Mouse (Mus musculus): ENCODE data around the gene Ybx2. TPM values are rescaled to one million over a fixed set of nuclear protein-coding genes. Genes with fewer than 3 reads are reported as not detected.
"Not testable (repeated sequence)": the region's sequence is repeated elsewhere in the genome, so short reads cannot be mapped to it uniquely, and the experiment has no call there.

The Ybx2 gene
- polyA plus RNA-seq, 1 experiment from 2014 or later = 6.4 TPM

- DNase-seq (ENCODE audit: extremely low spot score, low spot score) = no peak
- no peaks in the 10 kb centered on the region for H3K27me3 ChIP-seq (ENCODE audit: poor library complexity, severe bottlenecking)
Measured at GRCm38 (mm10) chr11:69909174-69909573, 26.4 kb upstream of the Ybx2 start.

DNA sequence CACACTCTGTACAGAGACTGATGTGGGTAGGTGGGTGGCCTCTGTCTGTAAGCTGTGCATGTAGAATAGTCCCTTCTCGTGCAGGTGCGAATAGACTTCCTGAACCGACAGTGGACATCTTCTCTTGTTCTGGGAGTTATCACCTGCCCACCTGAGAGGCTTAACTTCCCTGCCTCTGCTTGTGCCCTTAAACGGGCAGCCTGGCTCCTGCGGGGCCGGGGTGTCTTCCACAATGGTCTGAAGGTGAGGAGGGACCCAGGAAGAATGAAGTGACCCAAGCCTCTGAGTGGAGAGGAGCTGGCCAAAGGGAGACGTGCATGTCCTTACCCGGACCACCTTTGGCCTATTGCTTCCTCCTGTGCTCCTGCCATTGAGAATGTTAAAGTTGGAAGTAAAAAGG, 25.4 kb upstream of the Ybx2 start:
- Histone ChIP-seq H3K4me3 (no peak overlapping the region), H3K4me1 (peaks cover 25% of the 10 kb centered on the region), H3K9me3 (no peaks in the 10 kb centered on the region), H3K36me3 (replicated peaks) (peaks cover 94% of the 10 kb centered on the region), H3K27ac (no peak overlapping the region), H3K27me3 (ENCODE audit: poor library complexity, severe bottlenecking) (no peaks in the 10 kb centered on the region)
- 93% methylated on average over 8 of the region's 8 CpGs for WGBS
- DNase-seq (ENCODE audit: extremely low spot score, low spot score) = no peak

More at GRCm38 (mm10) chr11:69909174-69909573, 26.4 kb upstream of the Ybx2 start:
- Histone ChIP-seq H3K27ac (no peak overlapping the region), H3K36me3 (replicated peaks) (peaks cover 96% of the 10 kb centered on the region), H3K4me3 (no peak overlapping the region), H3K9me3 (no peaks in the 10 kb centered on the region), H3K4me1 (peaks cover 15% of the 10 kb centered on the region)
- WGBS = 91% methylated on average over 5 of the region's 5 CpGs

DNA sequence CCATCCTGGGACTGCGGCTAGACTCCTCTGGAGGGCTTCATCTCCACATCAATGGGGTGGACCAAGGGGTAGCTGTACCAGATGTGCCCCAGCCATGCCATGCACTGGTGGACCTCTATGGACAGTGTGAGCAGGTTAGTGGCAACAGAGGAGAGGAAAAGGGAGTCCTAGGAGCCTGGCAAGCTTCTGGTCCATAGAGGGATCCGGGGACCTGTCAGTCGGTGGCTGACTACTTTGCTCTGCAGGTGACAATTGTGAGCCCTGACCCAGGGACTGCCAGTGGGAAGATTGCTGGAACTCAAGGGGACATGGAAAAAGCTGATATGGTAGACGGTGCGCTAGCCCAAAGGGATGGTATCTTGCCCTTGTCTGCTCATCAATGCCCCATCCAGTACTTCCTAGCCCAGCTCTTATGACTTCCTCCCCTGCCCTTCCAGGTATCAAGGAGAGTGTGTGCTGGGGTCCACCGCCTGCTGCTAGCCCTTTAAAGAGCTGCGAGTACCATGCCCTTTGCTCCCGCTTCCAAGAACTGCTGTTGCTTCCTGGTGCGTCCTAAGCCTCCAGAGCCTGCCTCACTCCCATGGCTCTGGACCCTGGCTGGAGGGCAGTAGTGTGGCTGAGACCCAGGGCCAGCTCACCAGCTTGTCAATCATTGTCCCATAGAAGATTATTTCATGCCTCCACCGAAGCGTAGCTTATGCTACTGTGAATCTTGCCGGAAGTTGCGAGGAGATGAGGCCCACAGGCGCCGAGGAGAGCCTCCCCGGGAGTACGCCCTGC, 24.6 kb upstream of the Ybx2 start:
- Histone ChIP-seq H3K4me3 (0 out of 2 replicates have a peak overlapping the region, but pooled peaks have one; percentile 1), H3K9me3 (no peaks in the 10 kb centered on the region), H3K27me3 (ENCODE audit: poor library complexity, severe bottlenecking) (no peaks in the 10 kb centered on the region), H3K36me3 (replicated peaks) (peaks cover 94% of the 10 kb centered on the region), H3K27ac (no peak overlapping the region), H3K4me1 (peaks cover 33% of the 10 kb centered on the region)
- no peak for DNase-seq (ENCODE audit: extremely low spot score, low spot score)
- 93% methylated on average over 17 of the region's 17 CpGs for WGBS

GRCm38 (mm10) chr11:69911701-69912100, 23.9 kb upstream of the Ybx2 start:
- no peak for DNase-seq (ENCODE audit: extremely low spot score, low spot score)
- Histone ChIP-seq H3K4me3 (peak overlapping the region; percentile 1; the same call in 1 of the 2 replicates), H3K4me1 (peaks cover 40% of the 10 kb centered on the region), H3K27ac (no peak overlapping the region), H3K36me3 (replicated peaks) (peaks cover 94% of the 10 kb centered on the region), H3K9me3 (no peaks in the 10 kb centered on the region), H3K27me3 (ENCODE audit: poor library complexity, severe bottlenecking) (no peaks in the 10 kb centered on the region)
- 86% methylated on average over 6 of the region's 6 CpGs for WGBS

- Histone ChIP-seq H3K27ac (peak overlapping the region; percentile 96), H3K4me1 (peaks cover 49% of the 10 kb centered on the region), H3K36me3 (replicated peaks) (peaks cover 94% of the 10 kb centered on the region), H3K27me3 (ENCODE audit: poor library complexity, severe bottlenecking) (no peaks in the 10 kb centered on the region), H3K4me3 (peak overlapping the region; percentile 96), H3K9me3 (no peaks in the 10 kb centered on the region)
- 79% methylated on average over 15 of the region's 15 CpGs for WGBS
- no peak for DNase-seq (ENCODE audit: extremely low spot score, low spot score)
Measured at GRCm38 (mm10) chr11:69912716-69913530, 22.7 kb upstream of the Ybx2 start.

GRCm38 (mm10) chr11:69913554-69914371, 21.8 kb upstream of the Ybx2 start, which contains the start of gene Gps2:
Gene Gps2, plus strand, starts transcription at chr11:69913888.
- DNase-seq (ENCODE audit: extremely low spot score, low spot score) = peak; percentile 97
- Histone ChIP-seq H3K4me3 (peak within 1 kb of the TSS; percentile 96), H3K27me3 (ENCODE audit: poor library complexity, severe bottlenecking) (no peaks in the 10 kb centered on the region), H3K9me3 (no peaks in the 10 kb centered on the region), H3K4me1 (peaks cover 53% of the 10 kb centered on the region), H3K27ac (peak within 1 kb of the TSS; percentile 96), H3K36me3 (replicated peaks) (peaks cover 94% of the 10 kb centered on the region)
- WGBS = 2% methylated on average over 61 of the region's 61 CpGs

- no peak for DNase-seq (ENCODE audit: extremely low spot score, low spot score)
- no peaks in the 10 kb centered on the region for H3K27me3 ChIP-seq (ENCODE audit: poor library complexity, severe bottlenecking)
- H3K27ac ChIP-seq = peak overlapping the region; percentile 96
- H3K4me3 ChIP-seq = peak overlapping the region; percentile 96
- peaks cover 60% of the 10 kb centered on the region for H3K4me1 ChIP-seq
- peaks cover 94% of the 10 kb centered on the region for H3K36me3 ChIP-seq (replicated peaks)
- no peaks in the 10 kb centered on the region for H3K9me3 ChIP-seq
- WGBS = 4% methylated on average over 17 of the region's 17 CpGs
Measured at GRCm38 (mm10) chr11:69914372-69914764, 21.2 kb upstream of the Ybx2 start.

GRCm38 (mm10) chr11:69914917-69915430, 20.6 kb upstream of the Ybx2 start:
- Histone ChIP-seq H3K36me3 (replicated peaks) (peaks cover 93% of the 10 kb centered on the region), H3K4me1 (peaks cover 66% of the 10 kb centered on the region), H3K27me3 (ENCODE audit: poor library complexity, severe bottlenecking) (no peaks in the 10 kb centered on the region), H3K27ac (peak overlapping the region; percentile 96; the same call in 1 of the 2 replicates), H3K9me3 (no peaks in the 10 kb centered on the region), H3K4me3 (peak overlapping the region; percentile 96)
- 43% methylated on average over 9 of the region's 9 CpGs for WGBS
- DNase-seq (ENCODE audit: extremely low spot score, low spot score) = peak; percentile 14

DNA sequence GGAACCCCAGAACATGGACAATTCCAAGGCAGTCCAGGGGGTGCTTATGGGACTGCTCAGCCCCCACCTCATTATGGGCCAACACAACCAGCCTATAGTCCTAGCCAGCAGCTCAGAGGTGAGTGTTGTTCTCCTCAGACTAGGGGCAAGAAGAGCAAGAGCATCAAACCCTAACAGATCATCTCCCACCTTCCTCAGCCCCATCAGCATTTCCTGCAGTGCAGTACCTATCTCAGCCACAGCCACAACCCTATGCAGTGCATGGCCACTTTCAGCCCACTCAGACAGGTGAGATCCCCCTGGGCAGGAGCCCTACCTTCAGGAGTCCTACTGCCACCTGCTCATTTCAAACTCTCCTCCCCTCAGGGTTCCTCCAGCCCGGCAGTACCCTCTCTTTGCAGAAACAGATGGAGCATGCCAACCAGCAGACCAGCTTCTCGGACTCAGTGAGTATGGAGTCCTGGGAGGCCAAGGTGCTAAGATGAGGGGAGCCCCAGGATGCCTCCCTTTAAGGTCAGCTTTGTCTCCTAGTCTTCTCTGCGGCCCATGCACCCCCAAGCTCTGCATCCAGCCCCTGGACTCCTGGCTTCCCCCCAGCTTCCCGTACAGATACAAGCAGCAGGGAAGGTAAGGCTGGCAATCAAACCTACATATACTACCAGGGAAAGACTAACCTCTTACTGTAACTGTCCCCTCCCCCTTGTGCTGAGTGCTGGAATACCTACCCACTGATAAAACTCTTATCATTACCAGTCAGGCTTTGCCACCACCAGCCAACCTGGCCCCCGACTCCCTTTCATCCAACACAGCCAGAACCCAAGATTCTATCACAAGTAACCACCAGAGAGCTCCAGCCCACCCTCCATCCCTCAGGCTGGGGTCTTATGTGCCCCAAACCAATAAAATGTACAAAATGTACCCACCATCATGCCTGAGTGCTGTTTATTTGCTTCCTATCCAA, 19.6 kb upstream of the Ybx2 start:
- H3K4me3 ChIP-seq = peak overlapping the region; percentile 96
- WGBS = 74% methylated on average over 5 of the region's 5 CpGs
- H3K9me3 ChIP-seq = no peaks in the 10 kb centered on the region
- DNase-seq (ENCODE audit: extremely low spot score, low spot score) = no peak
- no peak overlapping the region for H3K27ac ChIP-seq
- no peaks in the 10 kb centered on the region for H3K27me3 ChIP-seq (ENCODE audit: poor library complexity, severe bottlenecking)
- peaks cover 83% of the 10 kb centered on the region for H3K36me3 ChIP-seq (replicated peaks)
- H3K4me1 ChIP-seq = peaks cover 69% of the 10 kb centered on the region

DNA sequence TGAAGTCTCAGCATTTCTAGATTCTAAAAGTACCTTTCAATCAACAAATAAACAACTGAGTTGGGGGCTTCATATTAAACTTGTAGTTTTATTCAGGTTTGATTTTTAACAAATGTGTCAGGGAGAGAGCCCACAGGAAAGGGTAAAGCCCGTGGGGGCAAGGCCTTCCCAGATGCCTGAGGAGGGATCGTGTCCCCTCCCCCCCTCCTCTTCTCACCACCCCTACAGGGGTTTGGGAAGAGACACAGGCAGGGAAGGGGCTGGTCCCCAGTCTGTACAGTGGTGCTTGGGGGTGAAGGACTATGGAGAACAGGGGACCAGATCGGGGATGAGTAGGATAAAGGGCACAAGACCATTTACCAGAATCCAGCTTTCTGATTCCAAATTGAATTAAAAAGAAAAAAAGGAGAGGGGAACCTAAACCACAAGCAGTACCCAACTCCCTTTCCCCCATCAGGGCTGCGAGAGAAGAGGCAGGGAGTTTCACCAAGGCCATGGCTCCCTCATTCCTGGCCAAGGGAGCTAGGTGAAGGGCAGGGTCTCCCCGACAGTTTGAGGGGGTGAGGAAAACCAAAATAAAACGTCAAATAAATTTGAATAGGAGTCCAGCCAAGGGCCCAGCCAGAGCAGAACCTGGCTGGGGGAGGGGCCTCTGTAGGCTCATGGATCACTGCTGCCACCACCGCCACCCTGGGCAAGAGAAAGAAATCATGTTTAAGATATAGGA, 18.8 kb upstream of the Ybx2 start:
- H3K27ac ChIP-seq; H3K9me3 ChIP-seq; H3K27me3 ChIP-seq (ENCODE audit: poor library complexity, severe bottlenecking); DNase-seq (ENCODE audit: extremely low spot score, low spot score): not testable (repeated sequence)
- H3K36me3 ChIP-seq (replicated peaks) = peaks cover 74% of the 10 kb centered on the region
- peak overlapping the region; percentile 96; the same call in 1 of the 2 replicates for H3K4me3 ChIP-seq
- 72% methylated on average over 7 of the region's 7 CpGs for WGBS
- H3K4me1 ChIP-seq = peaks cover 69% of the 10 kb centered on the region
